Mouse (Mus musculus): ENCODE measurements around the gene Onecut1. TPM values are rescaled to one million over a fixed set of nuclear protein-coding genes. Genes with fewer than 3 reads are reported as not detected.

The Onecut1 gene
- polyA plus RNA-seq, 1 experiment from 2014 or later: 2.9 TPM

- no peak for DNase-seq (ENCODE audit: low spot score)
- no peak overlapping the region for H3K27ac ChIP-seq (replicated peaks)
- peaks cover 7% of the 10 kb centered on the region; the same call in 1 of the 2 replicates for H3K4me1 ChIP-seq
- WGBS: 70% methylated on average over 10 of the region's 10 CpGs
- H3K9me3 ChIP-seq: no peaks in the 10 kb centered on the region
- no peak overlapping the region for H3K4me3 ChIP-seq
- H3K27me3 ChIP-seq (replicated peaks; ENCODE audit: low read depth, poor library complexity, severe bottlenecking): no peaks in the 10 kb centered on the region
- H3K36me3 ChIP-seq (replicated peaks): no peaks in the 10 kb centered on the region
These were observed 63.6 kb downstream of the Onecut1 start for GRCm38 (mm10) chr9:74925220-74925769.

GRCm38 (mm10) chr9:74929981-74930423 lies 68.3 kb downstream of the Onecut1 start:
- Histone ChIP-seq H3K9me3 (no peaks in the 10 kb centered on the region), H3K36me3 (replicated peaks) (no peaks in the 10 kb centered on the region), H3K27me3 (replicated peaks; ENCODE audit: low read depth, poor library complexity, severe bottlenecking) (no peaks in the 10 kb centered on the region), H3K4me1 (peaks cover 7% of the 10 kb centered on the region; the same call in 1 of the 2 replicates), H3K4me3 (no peak overlapping the region), H3K27ac (replicated peaks) (no peak overlapping the region)
- DNase-seq (ENCODE audit: low spot score): no peak
- WGBS: 85% methylated on average over 4 of the region's 4 CpGs

- H3K36me3 ChIP-seq (replicated peaks): no peaks in the 10 kb centered on the region
- H3K9me3 ChIP-seq: no peaks in the 10 kb centered on the region
- H3K27ac ChIP-seq (replicated peaks): no peak overlapping the region
- DNase-seq (ENCODE audit: low spot score): no peak
- 80% methylated on average over 5 of the region's 5 CpGs for WGBS
- no peaks in the 10 kb centered on the region for H3K27me3 ChIP-seq (replicated peaks; ENCODE audit: low read depth, poor library complexity, severe bottlenecking)
- H3K4me1 ChIP-seq: peaks cover 3% of the 10 kb centered on the region; the same call in 1 of the 2 replicates
- H3K4me3 ChIP-seq: no peak overlapping the region
These were observed 68.9 kb downstream of the Onecut1 start for GRCm38 (mm10) chr9:74930653-74931052.

- Histone ChIP-seq H3K9me3 (no peaks in the 10 kb centered on the region), H3K27ac (replicated peaks) (no peak overlapping the region), H3K4me1 (no peaks in the 10 kb centered on the region), H3K4me3 (no peak overlapping the region), H3K36me3 (replicated peaks) (no peaks in the 10 kb centered on the region), H3K27me3 (replicated peaks; ENCODE audit: low read depth, poor library complexity, severe bottlenecking) (no peaks in the 10 kb centered on the region)
- no peak for DNase-seq (ENCODE audit: low spot score)
- WGBS: 89% methylated on average over 3 of the region's 3 CpGs
These were observed 73.6 kb downstream of the Onecut1 start for GRCm38 (mm10) chr9:74935289-74935688.

- Histone ChIP-seq H3K9me3 (no peaks in the 10 kb centered on the region), H3K36me3 (replicated peaks) (no peaks in the 10 kb centered on the region), H3K27ac (replicated peaks) (no peak overlapping the region), H3K4me1 (no peaks in the 10 kb centered on the region), H3K4me3 (no peak overlapping the region), H3K27me3 (replicated peaks; ENCODE audit: low read depth, poor library complexity, severe bottlenecking) (no peaks in the 10 kb centered on the region)
- no peak for DNase-seq (ENCODE audit: low spot score)
- WGBS: 92% methylated on average over 3 of the region's 3 CpGs
These were observed 76.0 kb downstream of the Onecut1 start for GRCm38 (mm10) chr9:74937761-74938160.

- no peaks in the 10 kb centered on the region for H3K27me3 ChIP-seq (replicated peaks; ENCODE audit: low read depth, poor library complexity, severe bottlenecking)
- no peaks in the 10 kb centered on the region for H3K4me1 ChIP-seq
- WGBS: 86% methylated on average over 12 of the region's 12 CpGs
- no peak overlapping the region for H3K4me3 ChIP-seq
- no peaks in the 10 kb centered on the region for H3K9me3 ChIP-seq
- no peak for DNase-seq (ENCODE audit: low spot score)
- H3K36me3 ChIP-seq (replicated peaks): no peaks in the 10 kb centered on the region
- no peak overlapping the region for H3K27ac ChIP-seq (replicated peaks)
These were observed 77.2 kb downstream of the Onecut1 start for GRCm38 (mm10) chr9:74938670-74939534.

Other genes starting within 250 kb of the Onecut1 start
- gene Fam214a, start 91.0 kb downstream of the Onecut1 start, polyA plus RNA-seq (2016; fragmentation: Nextera tagmentation; extraction: Ambion mirVana): 6.6 and 8.6 TPM in 2 replicates
- gene Arpp19, start 175.7 kb downstream of the Onecut1 start, polyA plus RNA-seq (2016; fragmentation: Nextera tagmentation; extraction: Ambion mirVana): 365 and 391 TPM in 2 replicates
- gene Myo5a, start 209.1 kb downstream of the Onecut1 start, polyA plus RNA-seq (2016; fragmentation: Nextera tagmentation; extraction: Ambion mirVana): 18.9 and 21.2 TPM in 2 replicates

Measured in embryonic facial prominence, embryonic 10.5 days (tissue).